ENCODE assay signal across 19 mouse cellular contexts in genomic region chr12:101011017-101011416, GRCm38 (mm10). TPM values are rescaled to one million over a fixed set of nuclear protein-coding genes. Genes with fewer than 3 reads are reported as not detected.
DNase-seq lines count a peak whose midpoint lies in the region; ATAC-seq lines count a peak whose summit lies in the region.
"Had no signal": no experiment of that assay in that cellular context is flagged by ENCODE, and none has a peak within 500 bp of the region (broad histone marks: within the 10 kb centered on the region; RNA-seq: fewer than 3 reads in every experiment).

No protein-coding gene starts in this region.

- H3K9me3 ChIP-seq in midbrain, embryonic 10.5 days (replicated peaks) = no peaks in the 10 kb centered on the region
- H3K9me3 ChIP-seq: embryonic facial prominence, embryonic 15.5 days; forebrain, embryonic 10.5 days; heart, embryonic 10.5 days; hindbrain, embryonic 13.5 days; limb, embryonic 15.5 days; neural tube, embryonic 13.5 days had no signal

- peak; percentile 3 for ATAC-seq in activated CD4-positive, CD25-positive, alpha-beta regulatory T cell, adult 4 months
- peak; percentile 40; the same call in 1 of the 2 replicates for ATAC-seq in neutrophil, adult 5-6 weeks (ENCODE audit: extremely low read depth, insufficient number of reproducible peaks, low FRiP score, poor library complexity, severe bottlenecking)
- no peak for ATAC-seq in cerebellum, adult (ENCODE audit: insufficient number of reproducible peaks, low FRiP score, low TSS enrichment)
- ATAC-seq in monocyte, adult 5-6 weeks (replicated peaks; ENCODE audit: insufficient number of reproducible peaks, low FRiP score, low TSS enrichment, poor library complexity, severe bottlenecking) = no peak
- ATAC-seq: Patski had no signal

- H3K4me1 ChIP-seq in midbrain, embryonic 10.5 days = peaks cover 83% of the 10 kb centered on the region

- H3K27ac ChIP-seq in midbrain, embryonic 10.5 days (replicated peaks) = no peak overlapping the region
- H3K27ac ChIP-seq: embryonic facial prominence, embryonic 15.5 days; hindbrain, embryonic 13.5 days; limb, embryonic 15.5 days; neural tube, embryonic 13.5 days had no signal

- DNase-seq in spleen, postnatal 36 days (ENCODE audit: low spot score in 2 of 2) = peak; percentile 59 to 70
- no peak for DNase-seq in spleen, adult 12 weeks (ENCODE audit: low spot score)
- no peak for DNase-seq in midbrain, embryonic 10.5 days (ENCODE audit: low spot score)
- DNase-seq: cerebellum, postnatal 10 days; embryo, embryonic 11 days; heart, postnatal 10 days; right cerebral cortex, postnatal 25 days; thymus, postnatal 25 days had no signal

- H3K4me3 ChIP-seq in midbrain, embryonic 10.5 days = no peak overlapping the region
- H3K4me3 ChIP-seq: embryonic facial prominence, embryonic 15.5 days; forebrain, embryonic 10.5 days; heart, embryonic 10.5 days; hindbrain, embryonic 13.5 days; limb, embryonic 15.5 days; neural tube, embryonic 13.5 days had no signal

- WGBS in midbrain, embryonic 10.5 days = 87% methylated on average over 7 of the region's 7 CpGs

- H3K27me3 ChIP-seq in midbrain, embryonic 10.5 days (ENCODE audit: low read depth, poor library complexity, severe bottlenecking) = no peaks in the 10 kb centered on the region
- H3K27me3 ChIP-seq: neural tube, embryonic 13.5 days; Patski had no signal

- peaks cover 5% of the 10 kb centered on the region; the same call in 1 of the 2 replicates for H3K36me3 ChIP-seq in midbrain, embryonic 10.5 days
- H3K36me3 ChIP-seq: embryonic facial prominence, embryonic 15.5 days; heart, embryonic 10.5 days; hindbrain, embryonic 13.5 days; limb, embryonic 15.5 days; neural tube, embryonic 13.5 days had no signal

RNA-seq across cellular contexts. Expression of gene Ccdc88c, which starts 17.8 kb away (rescaled TPM):
- 10 to 100 TPM; 76.7 to 82.5 TPM for polyA plus RNA-seq in activated CD4-positive, CD25-positive, alpha-beta regulatory T cell, adult 4 months (2017; shearing (Covaris generic))
- 283 and 312 TPM in 2 replicates for total RNA-seq in neutrophil, adult 5-6 weeks (2017)
- 350 to 541 TPM (median 365 TPM) in 3 replicates for total RNA-seq in monocyte, adult 5-6 weeks (2017)
- polyA plus RNA-seq in midbrain, embryonic 10.5 days (2016; fragmentation: Nextera tagmentation; extraction: Ambion mirVana) = 14.8 and 15.8 TPM in 2 replicates

Comparison
In these comparisons a context has a peak if more than half of its experiments do, and no peak if none do; other contexts are left out.
1. DNase-seq: peak in spleen, postnatal 36 days (2 of 2); none in spleen, adult 12 weeks (single experiment) and midbrain, embryonic 10.5 days (single experiment).
2. ATAC-seq: peak in activated CD4-positive, CD25-positive, alpha-beta regulatory T cell, adult 4 months (single experiment) and neutrophil, adult 5-6 weeks (single experiment); none in cerebellum, adult (single experiment) and monocyte, adult 5-6 weeks (single experiment).